Mouse (Mus musculus) liver, embryonic 18 days (tissue): ENCODE results near the gene Agap3. TPM values are rescaled to one million over a fixed set of nuclear protein-coding genes. Genes with fewer than 3 reads are reported as not detected.

ENCODE experiments used
- polyA plus RNA-seq: library from polyadenylated mRNA; depleted of rRNA; stranded (reverse); fragments of >200 nt; gene quantifications from 2 replicates; pipeline ENCODE4 v1.2.3, GENCODE M21; 2012; rRNA removed

The Agap3 gene
- 10.9 and 14.0 TPM in 2 replicates for polyA plus RNA-seq

DNA sequence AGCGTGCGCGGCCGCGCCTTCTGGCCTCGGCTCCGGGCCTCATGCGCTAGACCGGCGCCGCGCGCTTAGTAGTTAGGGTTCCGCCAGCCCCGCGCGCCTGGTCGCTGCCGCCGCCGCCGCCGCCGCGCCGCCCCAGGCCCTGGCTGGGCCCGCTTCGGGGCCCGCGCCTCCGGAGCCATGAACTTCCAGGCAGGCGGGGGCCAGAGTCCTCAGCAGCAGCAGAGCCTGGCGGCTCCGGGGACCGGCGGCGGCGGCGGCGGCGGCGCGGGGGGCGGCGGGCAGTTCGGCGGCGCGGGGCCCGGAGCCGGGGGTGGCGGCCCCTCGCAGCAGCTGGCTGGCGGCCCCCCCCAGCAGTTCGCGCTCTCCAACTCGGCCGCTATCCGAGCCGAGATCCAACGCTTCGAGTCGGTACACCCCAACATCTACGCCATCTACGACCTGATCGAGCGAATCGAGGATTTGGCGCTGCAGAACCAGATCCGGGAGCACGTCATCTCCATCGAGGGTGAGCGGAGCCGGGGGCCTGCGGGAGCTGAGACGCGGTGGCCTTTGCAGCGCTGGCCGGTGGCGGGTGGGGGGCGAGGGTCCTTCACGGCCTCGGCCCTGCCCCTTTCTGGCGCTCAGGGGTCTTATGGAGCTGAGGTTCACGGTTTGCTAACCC is at the start of gene Agap3:
Gene Agap3, plus strand, starts transcription at position 148 of the 661 bp plus-strand sequence.

DNA sequence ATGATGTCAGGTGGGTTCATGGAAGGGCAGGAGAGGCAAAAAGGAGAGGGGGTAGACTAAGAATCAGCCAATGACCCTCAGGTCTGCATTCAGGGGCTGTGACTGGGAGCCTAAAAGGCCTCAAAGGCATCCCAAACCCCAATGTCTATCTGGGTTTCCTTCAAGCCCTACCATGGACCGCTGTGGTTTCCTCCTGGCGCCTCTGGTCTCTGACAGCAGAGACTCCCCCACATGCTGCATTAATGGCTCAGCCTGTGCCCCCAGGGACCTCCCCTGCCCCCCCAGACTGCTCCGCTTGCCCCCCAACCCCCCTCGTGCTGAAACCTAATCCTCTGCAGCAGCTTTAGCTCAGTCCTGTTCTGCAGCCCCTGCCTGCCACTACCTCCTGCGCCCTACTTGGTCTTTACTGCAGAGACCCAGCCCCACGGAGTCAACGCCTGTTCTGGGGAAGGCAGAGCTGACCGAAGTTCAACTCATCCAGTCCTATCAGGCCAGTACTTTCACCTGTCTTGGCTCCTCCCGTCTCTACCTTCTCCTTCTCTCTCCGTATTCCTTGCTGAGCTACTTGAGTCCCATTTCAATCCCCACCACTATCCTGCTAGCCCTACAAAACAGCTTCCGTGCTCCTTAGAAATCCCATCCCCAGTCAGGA is 38.8 kb upstream of the Agap3 start, which contains the start of gene Asic3:
Gene Asic3, plus strand, starts transcription at position 351 of the 652 bp plus-strand sequence.

DNA sequence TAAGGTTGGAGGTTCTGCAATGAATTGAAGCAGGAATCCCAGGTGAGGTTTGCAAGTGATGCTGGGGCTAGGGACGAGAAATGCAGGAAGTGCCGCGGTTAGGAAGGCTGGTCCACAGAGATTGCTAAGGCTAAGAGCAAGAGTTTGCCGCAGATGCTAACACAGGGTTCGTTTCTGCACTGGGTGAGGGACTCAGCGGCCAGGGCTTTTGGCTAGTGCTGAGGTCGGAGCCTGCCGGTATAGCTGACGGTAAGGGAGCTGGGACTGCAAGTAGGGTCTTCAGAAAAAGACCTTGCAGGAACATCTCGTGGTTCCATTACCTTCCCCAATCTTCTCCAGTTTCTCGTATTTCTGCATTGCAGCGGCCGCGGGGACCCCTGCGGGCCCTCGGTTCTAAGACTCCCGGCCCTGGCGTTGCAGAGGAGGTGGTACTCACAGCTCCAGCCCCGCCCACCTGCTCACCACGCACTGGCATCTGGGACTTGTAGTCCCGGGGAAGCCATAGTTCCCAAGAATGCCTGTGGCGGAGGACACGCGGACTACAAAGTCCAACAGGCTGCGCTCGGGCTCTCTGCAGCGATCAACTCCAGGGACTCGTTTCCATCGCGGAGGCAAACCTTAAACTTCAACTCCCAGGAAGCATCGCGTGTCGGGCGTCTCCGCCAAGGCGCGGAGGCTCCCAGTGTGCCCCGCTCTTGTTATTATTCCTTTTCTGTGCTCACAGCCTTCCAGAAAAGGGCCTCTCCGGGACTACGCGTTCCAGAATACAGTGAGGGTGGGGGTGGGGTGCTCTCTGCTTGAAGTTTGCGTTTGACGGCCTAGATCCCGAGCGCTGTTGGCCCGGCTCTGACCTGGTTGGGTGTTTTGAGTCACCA is 28.6 kb upstream of the Agap3 start, which contains the start of the genes Cdk5 and Slc4a2:
Gene Cdk5, minus strand, starts transcription at position 402 of the 875 bp plus-strand sequence.
Gene Slc4a2, plus strand, starts transcription at position 709 of the 875 bp plus-strand sequence.

DNA sequence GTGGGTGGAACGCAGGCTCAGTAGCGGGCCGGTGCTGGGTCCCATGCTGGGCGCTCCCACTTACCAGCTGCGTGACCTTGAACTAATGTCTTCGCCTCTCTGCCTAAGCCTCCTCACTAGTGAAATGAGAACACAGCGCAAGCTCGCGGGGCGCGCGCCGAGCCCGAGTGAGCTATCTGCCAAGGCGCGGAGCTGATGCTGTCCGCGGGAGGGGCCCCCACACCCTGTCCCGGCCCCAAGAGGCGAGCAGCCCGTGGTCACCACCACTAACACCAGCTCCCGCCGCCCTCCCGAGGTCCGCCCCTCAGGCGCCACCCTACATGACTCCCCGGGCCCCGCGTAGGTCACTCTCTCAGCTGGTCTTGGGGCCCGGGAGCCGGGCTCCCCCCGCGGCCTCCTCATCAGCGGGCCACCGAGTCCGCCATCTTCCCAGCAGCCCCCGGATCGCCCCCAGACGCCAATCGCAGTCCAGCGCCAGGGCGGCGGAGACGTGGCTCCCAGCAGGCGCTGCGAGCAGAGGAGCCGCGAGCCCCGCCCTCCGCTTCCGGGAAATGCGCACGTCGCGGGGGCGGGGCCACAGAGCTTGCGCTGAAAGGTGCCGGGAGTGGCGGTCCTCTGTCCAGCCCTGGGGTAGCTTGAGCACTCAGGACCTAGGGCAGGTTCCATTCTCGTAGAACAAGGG is 7.1 kb upstream of the Agap3 start, which contains the start of gene Fastk:
Gene Fastk, minus strand, starts transcription at position 542 of the 682 bp plus-strand sequence.

DNA sequence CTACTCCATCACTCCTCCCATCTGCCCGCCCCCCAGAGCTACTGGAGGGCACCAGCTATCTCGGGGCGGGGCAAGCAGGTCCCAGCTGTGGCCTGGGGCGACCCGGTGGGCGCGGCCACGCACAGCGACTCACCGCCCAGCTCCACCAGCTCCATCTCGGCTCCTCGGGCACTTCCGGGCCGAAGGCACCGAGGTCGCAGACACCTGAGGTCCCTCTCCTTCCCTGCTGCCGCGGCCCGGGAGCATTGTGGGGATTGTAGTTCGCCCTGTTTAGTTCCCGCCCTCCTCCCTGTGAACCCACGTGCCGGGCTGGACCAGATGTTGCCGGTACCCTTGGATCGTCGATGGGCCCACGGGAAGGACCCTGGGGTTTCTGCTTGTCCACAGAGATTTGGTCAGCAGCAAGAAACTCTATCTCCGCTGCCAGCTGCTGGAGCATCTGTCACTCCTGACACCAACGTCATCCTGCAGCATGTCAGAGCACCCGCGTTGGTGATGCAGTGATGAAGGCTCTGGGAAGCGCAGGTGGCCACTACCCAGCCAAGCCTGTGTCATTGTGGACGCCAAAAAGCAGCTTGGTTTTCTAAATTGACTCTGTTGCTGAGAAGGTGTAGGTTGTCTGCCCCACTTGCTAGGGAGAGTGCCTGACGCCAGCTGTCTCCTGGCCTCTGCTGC is 4.2 kb upstream of the Agap3 start, which contains the start of gene Tmub1:
Gene Tmub1, minus strand, starts transcription at position 231 of the 675 bp plus-strand sequence.

DNA sequence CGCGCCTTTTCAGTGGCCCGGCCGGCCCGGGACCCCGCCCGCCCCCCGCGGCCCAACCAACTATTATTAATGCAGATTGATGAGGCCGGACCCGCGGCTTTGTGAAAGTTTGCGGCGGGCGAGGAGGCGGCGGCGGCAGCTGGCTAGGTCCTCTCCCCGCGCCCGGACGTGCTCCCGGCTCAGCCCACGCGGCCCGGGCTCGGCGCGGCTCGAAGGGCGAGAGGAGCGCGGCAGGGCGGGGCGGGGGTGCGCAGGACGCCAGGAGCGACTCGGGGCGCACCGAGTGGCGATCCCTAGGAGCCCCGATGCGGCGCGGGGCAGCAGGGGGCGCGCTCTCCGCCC is 74.9 kb downstream of the Agap3 start, which contains the start of gene Gbx1:
Gene Gbx1, minus strand, starts transcription at position 314 of the 342 bp plus-strand sequence.

DNA sequence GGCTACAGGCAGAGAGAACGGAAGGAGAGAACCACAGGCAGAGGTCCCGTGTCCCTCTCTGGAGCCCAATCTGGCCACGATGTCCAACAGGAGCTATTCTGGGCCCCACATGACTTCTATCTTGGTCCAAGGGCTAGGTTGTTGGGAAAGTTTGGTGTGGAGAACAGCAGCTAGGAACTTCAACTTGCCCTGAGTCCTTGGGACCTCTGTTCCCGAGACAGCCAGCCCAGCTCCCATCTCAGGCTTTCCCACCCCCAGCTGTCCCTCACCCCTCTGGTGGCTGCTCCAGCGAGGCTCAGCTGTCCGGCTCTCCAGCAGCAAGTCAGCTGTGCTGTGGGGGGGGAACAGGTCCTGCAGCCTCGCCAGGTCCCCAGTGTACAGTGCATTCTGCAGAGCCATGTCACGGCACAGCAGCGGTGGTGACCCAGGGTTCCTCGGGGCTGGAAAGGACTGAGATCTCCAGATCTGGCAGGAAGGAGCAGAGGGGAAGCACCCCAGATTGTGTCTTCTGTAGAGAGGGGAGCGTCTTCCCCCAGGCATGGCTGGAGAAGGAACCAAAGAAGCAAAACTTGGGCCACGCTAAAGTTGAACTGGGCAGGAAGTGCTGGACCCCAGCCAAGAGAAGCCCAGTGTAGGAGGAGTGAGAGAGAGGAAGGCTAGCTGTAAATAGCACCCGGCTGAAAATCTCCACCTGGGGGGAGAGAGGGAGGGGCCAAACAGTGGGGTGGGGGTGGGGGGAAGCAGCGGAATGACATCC is 88.6 kb downstream of the Agap3 start, which contains the start of gene Asb10:
Gene Asb10, minus strand, starts transcription at position 592 of the 757 bp plus-strand sequence.

Other genes starting within 250 kb of the Agap3 start
- 0.70 and 0.86 TPM in 2 replicates for gene Kcnh2, start 100.6 kb upstream of the Agap3 start, polyA plus RNA-seq
- gene Nos3, start 87.4 kb upstream of the Agap3 start, polyA plus RNA-seq = 2.1 and 2.6 TPM in 2 replicates
- 5.7 and 8.2 TPM in 2 replicates for gene Atg9b, start 60.0 kb upstream of the Agap3 start, polyA plus RNA-seq
- 22.3 and 23.8 TPM in 2 replicates for gene Abcb8, start 58.5 kb upstream of the Agap3 start, polyA plus RNA-seq
- gene Asic3, start 38.8 kb upstream of the Agap3 start, polyA plus RNA-seq = 0.25 and 0.31 TPM in 2 replicates
- gene Cdk5, start 28.6 kb upstream of the Agap3 start, polyA plus RNA-seq = 18.9 and 21.8 TPM in 2 replicates
- gene Slc4a2, start 28.3 kb upstream of the Agap3 start, polyA plus RNA-seq = 14.2 and 14.9 TPM in 2 replicates
- gene Fastk, start 6.9 kb upstream of the Agap3 start, polyA plus RNA-seq = 68.3 and 84.0 TPM in 2 replicates
- gene Tmub1, start 4.3 kb upstream of the Agap3 start, polyA plus RNA-seq = 6.2 and 6.4 TPM in 2 replicates
- not detected in 2 replicates for gene Gbx1, start 75.0 kb downstream of the Agap3 start, polyA plus RNA-seq
- 0.07 and 0.14 TPM in 2 replicates for gene Asb10, start 88.8 kb downstream of the Agap3 start, polyA plus RNA-seq
- 0.01 and 0.02 TPM in 2 replicates for gene 4931409K22Rik, start 104.6 kb downstream of the Agap3 start, polyA plus RNA-seq
- gene Abcf2, start 125.3 kb downstream of the Agap3 start, polyA plus RNA-seq = 19.8 and 20.2 TPM in 2 replicates
- 7.7 and 8.8 TPM in 2 replicates for gene Chpf2, start 134.6 kb downstream of the Agap3 start, polyA plus RNA-seq
- gene Smarcd3, start 172.2 kb downstream of the Agap3 start, polyA plus RNA-seq = 1.1 and 1.4 TPM in 2 replicates
- gene Nub1, start 233.4 kb downstream of the Agap3 start, polyA plus RNA-seq = 15.7 and 16.5 TPM in 2 replicates